Mouse (Mus musculus) thymus, postnatal 25 days (tissue): ENCODE results near the gene Zfp933.
"Not testable (repeated sequence)": the region's sequence is repeated elsewhere in the genome, so short reads cannot be mapped to it uniquely, and the experiment has no call there.

Experiments used
- DNase-seq: peaks from one replicate; pipeline ENCODE4 v3.0.0; 2022

The Zfp933 gene

DNA sequence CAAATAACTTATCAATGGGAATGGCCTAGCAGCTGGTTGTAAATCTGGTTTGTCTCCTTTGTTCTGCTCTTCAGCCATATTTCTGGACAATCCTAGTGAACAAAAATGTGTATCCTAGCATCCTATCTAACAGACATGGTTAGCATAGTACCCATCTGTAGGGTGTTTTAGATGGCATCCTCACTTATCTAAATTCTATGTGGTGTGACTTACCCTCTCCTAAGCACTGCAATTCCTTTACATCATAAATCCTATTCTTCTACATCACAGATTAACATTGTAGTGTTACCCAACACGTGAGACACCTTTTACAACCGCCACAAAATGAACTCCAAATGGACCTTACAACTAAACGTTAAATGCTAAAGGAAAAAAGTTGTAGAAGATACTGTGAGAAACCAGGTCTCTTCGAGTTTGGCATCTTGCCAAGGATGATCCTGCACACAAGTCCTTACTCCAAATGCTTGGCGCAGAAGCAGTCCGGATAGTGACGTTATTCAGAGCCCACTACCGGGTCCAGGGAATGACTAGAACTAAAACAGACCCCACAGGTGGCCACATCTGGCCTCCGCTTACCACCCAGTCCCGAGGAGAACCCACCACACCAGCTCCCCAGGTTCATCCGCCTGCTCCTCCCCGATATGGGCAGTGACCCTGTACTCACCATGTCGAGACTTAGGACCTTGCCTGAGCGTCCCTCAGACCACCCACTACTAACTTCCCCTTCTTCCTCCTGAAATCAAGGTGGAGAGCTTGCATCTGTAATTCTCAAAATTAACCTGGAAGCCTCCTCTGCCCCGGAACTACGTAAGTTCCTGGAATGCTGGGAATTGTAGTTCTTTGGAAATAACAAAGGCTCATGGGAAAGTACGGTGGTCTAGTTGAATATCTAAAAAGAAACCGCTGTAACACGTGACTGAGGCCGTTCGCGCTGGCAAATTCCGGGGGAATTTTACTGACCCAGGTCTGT, at the start of gene Zfp933:
Gene Zfp933, minus strand, starts transcription at position 753 of the 970 bp plus-strand sequence.
- DNase-seq = peak; percentile 51

DNA sequence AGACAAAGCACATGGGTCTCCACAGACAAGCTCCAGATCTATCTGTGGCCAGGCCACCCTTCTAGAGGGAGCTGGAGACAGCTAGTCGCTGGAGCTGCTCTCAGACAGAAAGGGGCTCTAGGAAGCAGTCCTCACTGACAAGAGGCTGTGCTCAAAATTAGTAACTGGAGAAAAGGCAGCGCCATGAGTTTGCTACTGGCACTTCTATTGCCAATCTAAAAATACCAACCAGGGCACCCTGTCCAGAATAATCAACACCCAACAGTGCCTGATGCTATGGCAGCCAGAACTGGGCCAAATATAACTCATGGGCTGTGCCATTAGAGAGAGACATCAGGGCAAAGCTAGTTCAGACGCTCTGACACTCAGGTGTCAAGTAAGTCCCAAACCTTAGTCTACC, 49.2 kb upstream of the Zfp933 start:
- DNase-seq = no peak

DNA sequence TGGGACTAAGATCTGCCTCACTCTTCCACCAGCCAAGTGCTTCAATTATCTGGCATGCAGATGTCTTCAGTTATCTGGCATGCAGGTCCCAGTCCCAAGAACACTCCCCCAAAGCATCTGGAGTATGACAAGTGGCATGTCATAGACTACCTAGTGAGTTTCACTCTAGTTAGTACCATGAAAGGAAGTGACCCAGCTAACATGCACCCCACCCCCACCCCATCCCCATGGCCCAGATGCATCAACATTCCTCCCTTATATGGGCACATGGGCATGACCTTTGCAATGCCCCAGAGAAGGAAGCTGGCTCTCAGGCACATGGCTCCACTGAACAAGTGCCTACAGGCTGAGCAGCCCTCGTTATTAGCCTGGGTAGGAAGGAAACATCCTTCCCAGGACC, 48.2 kb upstream of the Zfp933 start:
- no peak for DNase-seq

DNA sequence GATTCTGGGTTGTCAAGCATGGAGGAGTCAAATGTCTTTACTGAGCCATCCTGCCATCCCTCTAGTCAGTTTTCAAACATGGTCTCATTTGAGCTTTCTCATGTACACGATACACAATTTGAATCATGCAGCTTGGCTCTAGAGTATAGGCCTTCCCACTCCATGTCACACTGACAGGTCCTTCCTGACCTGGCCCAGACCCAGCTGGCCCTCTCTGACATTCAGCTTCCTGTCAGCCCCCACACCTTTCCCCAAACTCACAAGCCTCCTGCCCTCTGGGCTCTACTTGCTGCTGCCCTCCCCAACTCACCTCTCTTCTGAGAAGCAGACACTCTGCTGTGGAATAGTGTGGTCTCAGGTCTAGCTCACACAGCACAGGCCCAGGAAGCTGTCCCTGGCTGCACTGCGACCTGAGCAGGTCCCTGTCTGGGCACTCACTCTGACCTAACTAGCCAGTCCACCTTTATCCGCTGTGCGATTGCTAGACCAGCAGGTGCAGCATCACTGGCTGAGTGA, 47.7 kb upstream of the Zfp933 start:
- DNase-seq = no peak

DNA sequence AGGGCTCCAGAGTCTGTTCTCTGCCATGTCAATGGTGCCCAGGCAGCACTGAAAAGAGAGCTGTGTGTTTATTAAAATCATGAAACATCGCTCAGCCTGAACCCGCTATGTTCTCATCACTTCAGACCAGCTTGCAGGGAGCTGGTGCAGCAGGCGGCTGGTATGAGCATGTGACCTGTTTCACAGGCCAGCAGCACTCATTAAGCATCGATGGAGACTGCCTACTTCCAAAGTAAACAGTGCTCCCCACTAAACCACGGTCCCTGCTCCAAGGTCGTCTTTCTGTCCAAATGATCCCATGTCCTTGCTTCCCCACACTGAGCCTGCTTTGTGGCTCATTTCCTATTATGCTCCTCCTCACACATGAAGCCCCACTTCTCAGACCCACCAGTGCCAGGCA, 42.2 kb upstream of the Zfp933 start:
- DNase-seq = no peak

DNA sequence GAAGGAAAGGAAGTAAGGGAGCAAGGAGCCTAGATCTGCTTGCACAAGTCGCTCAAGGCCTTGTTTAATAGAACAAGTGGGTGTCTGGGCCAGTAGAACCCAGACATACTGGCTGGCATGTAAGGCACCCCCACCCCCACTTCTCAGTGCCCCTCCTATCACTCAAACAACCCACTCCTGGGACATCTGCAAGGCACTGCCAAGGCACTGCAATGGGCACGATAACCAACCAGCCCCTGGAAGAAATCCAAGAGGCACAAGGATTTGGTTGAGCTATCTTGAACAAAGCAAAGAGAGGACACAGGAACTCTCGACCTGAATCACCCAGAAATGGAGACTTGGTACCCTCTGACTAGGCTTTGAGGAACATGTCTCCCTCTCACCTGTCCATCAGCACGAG, 40.1 kb upstream of the Zfp933 start:
- DNase-seq = no peak

DNA sequence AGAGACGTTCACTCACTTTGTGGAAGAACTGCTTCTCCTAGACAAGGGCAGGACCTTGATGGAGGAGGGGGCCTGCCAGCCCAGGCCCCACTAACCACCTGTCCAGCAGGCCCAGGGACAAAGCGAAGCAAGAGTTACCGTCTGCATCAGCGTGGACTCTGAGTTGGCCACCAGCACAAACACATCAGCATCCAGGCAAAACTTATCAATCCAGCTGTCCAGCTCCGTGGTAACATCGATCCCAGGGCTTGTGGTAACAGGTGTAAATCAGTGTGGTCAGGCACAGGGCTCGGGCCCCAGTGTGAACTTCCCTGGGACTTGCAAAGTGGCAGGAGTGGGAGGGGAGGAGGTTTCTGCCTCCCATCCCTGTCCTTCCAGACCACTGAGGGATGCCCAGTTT, 39.1 kb upstream of the Zfp933 start:
- no peak for DNase-seq

DNA sequence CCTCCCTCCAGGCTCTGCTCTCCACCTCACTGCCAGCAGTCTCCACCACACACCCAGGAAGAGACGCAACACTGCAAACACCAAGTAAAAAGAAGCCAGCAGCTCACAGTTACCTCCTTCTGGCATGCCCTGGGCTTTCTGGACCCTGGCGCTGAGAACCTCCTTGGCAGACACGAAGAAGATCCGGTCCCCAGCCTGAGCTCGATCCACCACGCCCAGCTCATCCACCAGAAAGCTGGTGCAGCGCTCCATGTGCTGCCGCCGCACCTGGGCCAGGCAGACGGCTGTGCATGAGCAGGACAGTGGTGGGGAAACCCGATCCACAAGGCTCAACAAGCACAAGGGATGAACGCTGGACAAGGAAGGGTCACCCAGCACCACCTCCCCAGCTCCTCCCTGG, 38.0 kb upstream of the Zfp933 start:
- no peak for DNase-seq

DNA sequence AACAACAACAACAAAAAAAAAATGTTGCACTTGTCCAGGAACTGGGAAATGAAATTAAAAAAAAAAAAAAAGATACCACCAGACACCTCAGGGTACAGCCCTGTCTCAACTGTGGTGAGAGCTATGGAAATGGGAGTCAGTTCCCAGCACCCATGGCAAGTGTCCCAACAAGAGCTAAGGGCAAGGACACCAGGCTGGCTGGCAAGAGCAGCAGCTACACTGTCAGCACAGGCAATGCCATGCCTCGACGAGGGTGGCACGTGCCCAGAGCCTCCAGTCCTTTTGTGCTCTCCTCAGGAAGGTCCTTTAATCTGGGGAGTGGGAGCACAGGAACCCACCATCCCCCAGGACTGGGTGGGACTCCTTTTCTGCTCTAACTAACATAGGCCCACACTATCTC, 36.0 kb upstream of the Zfp933 start:
- no peak for DNase-seq

DNA sequence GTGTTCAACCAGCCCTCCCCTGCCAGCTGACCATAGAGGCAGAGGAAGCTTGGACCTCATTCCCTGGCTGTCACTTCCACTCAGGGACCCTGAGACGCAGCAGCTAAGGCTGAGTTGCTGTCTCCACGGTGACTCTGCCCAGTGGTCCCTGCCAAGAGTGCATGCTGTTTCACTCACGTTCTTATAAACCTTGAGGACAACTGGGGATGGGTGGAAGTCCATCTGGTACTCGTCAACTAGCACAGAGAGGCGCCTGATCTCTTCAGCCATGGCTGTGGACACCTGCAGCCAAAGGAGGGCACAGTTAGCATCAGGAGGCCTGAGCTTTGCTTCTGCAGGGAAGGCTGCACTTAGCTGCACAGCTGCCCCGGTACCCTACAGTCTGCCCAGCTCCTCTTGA, 34.9 kb upstream of the Zfp933 start:
- no peak for DNase-seq

DNA sequence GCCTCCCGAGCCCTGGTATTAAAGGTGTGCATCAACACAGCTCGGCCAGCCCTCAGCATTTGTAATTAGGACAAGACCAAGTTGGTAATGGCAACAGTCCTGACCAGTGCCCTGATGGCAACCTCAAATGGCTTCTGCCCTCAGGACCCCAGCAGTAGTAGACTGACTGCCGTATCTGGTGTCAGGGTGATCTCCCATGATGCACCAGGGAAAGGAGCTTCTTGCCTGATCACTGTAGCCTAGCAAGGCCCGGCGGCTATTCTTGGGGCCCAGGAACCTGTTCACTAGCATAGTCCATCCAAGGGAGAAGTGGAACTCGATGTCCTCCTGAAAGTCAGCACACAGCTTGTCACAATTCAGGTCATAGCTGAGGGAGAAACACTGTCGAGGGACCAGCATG, 33.6 kb upstream of the Zfp933 start:
- DNase-seq = no peak

DNA sequence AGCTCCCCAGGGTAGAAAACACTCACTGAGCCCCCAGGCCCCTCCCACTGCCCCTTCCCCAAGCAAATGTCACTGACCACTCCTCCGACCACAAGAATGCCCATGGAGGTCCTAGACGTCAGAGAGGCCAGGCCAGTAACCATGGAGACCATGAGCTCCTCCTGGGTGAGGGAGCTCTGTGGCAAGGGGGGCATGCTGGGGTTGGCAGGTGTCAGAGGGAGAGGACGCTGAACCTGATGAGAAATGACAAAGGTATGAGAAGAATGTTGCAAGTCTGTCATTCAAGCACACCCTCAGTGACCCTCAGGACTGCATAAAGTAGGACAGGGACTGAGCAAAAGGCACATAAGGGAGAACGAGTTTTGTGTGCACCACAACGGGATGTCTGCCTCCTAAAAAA, 31.7 kb upstream of the Zfp933 start:
- no peak for DNase-seq

DNA sequence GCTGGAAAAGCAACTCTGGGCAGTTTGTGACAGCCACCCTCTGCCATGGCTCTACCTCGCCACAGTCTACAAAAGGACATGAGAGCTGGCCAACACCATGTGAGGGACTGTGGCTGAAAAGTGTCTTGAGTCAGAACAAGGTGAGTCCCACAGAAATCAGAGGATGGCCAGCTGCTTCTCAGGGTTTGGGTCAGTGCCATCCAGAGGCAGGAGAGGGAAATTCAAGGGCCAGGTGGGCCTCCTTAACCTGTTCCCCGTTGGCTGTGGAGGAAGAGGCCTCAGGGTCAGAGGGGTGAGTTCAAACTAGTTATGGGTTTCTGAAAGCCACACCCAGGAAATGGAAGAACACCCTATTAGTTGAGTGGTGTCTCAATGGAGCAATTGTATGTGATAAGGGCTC, 31.3 kb upstream of the Zfp933 start:
- no peak for DNase-seq

DNA sequence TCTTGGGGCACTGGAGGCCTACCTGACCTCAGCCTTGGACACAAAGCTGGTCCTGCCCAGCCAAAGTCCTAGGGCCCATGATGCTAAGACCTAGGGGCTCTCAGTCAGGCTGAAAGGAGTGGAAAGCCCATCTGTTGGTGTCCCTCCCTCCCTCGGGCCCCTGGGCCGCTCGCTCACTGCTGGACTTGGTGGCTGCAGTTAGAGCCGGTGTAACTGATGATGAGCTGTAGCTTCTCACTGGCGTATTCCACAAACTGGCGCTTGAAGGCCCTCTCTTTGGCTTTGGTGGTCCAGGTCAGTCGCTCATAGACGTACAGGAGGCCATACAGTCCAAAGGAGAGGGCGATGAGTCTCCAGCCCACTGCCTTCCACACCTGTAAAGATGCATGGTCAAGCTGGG, 30.4 kb upstream of the Zfp933 start:
- no peak for DNase-seq

DNA sequence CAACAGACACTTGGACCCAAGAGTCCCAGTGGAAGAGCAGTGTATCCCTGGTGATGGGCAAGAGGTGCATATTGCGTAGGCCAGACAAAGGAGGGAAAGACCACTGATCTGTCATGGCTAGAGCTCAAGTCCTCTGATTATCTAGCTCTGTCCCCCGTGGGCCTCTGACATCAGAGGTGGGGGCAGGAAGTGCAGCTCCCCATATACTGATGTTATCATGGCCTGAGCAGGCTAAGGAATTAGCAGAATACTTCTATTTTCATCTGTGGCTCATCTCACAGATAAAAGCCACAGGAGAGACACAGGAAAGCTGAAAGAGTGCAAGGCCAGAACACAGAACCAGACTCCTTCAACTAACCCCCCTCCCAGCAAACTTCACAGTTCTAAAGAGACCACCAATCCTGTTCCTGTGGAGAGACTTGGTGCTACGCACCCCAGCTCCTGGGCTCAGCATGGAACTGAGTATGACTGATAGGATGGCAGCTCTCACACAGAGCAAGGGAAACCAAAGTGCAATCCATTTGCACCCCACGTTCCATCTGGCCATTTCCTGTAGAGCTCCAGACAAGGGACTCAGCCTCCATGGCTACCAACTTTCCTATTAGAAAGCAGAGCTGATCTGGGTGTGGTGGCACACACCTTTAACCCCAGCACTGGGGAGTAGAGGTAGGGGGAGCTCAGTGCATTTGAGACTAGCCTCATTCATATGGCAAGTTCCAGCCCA, 27.8 kb upstream of the Zfp933 start:
- DNase-seq = no peak

DNA sequence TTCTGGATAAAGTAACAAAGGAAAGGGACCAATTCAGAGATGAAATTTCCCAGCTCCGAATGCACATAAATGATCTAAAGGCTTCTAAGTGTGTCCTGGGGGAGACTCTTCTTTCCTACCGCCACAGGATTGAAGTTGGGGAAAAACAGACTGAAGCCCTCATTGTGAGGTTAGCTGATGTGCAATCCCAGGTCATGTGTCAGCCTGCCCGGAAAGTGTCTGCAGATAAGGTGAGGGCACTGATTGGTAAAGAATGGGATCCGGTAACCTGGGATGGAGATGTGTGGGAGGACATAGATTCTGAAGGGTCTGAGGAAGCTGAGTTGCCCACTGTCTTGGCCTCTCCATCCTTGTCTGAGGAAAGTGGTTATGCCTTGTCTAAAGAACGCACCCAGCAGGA, 21.1 kb upstream of the Zfp933 start:
- no peak for DNase-seq

DNA sequence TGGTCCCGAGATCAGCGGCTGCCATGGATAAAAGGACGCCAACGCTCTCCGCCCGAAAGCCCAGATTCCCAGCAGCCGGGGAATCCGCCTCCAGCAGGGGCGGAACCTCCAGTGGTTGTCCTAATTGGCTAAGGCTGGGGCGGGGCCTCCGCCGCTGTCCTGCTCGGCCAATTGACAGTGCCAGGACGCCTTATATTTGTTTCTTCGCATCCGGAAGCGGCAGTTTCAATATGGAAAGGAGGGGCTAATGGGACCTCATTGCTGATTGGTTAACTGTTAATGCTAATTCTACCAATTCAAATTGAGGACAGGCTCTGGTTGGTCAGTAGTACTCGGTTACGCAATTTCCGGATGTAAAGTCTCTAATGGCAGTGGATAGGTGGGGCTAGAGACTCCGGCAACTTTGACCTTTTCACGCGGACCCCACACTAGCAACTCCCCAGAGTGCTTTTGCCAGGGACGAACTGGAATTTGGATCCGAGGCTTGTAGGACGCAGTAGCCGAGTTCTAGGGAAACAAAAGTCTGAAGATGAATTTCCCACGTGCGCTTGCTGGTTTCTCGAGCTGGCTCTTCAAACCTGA, 20.4 kb upstream of the Zfp933 start, which contains the start of the genes Miip and Fv1:
Gene Miip, minus strand, starts transcription at position 367 of the 582 bp plus-strand sequence.
Gene Fv1, plus strand, starts transcription at position 530 of the 582 bp plus-strand sequence.
- peak; percentile 90 for DNase-seq

DNA sequence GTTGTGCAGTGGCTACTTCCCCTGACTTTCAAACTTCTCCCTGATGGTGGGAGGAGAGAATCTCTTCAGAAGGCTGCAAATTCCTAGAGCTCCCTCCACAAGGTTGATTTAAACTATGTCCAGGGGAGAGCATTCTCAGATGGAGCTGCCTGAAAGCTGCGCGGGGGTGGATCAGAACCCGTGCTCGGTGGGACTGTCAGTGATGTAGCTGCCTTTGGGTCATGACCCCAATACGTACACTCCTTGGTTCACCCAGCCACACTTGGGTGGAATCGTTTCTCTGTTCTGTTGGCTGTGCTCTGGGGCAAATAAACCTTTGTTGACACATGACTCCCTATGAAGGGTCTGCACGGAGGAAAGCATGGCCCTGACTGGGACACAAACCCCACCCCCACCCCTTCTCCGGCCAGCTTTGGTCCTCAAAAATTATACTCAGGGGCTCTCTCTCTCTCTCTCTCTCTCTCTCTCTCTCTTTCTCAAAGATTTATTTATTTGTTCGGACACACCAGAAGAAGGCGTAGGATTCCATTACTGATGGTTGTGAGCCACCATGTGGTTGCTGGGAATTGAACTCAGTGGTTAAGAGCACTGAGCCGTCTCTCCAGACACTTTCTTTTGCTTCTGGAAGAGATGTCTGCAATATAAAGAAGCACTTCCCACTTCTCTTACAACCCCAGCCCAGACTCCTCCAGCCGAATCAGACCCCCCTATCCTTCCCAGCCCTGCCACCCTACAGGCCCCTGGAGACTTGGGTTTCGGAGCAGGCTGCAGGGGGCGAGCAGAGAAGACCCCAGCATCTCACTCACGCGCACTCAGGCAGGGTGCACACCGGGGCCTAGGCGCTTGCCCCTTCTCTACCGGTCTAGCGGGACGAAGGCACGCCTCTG, 19.6 kb upstream of the Zfp933 start:
- DNase-seq = no peak

DNA sequence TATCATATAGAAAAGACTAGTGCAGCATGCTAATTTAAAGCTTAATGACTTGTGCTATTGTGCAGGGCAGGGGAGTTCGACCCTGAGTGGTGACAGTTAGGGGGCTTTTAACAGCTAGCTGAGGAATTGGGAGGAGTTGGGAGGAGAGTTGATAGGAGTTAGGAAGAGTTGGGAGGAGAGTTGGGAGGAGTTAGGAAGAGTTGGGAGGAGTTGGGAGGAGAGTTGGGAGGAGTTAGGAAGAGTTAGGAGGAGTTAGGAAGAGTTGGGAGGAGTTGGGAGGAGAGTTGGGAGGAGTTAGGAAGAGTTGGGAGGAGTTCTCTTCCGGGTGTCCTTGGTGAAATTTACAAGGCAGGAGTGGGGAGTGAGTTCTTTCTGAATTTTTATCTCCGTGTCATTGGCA, 18.6 kb upstream of the Zfp933 start:
- not testable (repeated sequence) for DNase-seq

DNA sequence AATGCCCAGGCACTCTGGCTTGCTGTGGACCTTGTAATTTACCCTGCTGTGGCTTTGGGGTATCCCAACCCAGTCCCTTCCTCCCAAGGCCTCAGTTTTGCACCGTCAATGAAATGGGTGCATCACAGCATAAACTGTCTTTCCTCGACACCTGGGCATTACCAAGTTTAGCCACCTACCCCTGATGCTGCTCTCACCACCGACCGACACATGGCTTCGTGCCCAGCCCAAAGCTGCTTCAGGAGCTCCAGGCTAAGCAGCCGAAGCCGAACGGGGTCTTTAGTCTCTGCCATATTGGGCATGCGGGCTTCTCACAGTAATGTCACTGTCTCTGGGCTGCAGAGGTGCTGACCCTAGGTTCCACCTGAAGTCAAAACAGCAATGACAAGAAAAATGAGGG, 17.9 kb upstream of the Zfp933 start:
- DNase-seq = no peak

DNA sequence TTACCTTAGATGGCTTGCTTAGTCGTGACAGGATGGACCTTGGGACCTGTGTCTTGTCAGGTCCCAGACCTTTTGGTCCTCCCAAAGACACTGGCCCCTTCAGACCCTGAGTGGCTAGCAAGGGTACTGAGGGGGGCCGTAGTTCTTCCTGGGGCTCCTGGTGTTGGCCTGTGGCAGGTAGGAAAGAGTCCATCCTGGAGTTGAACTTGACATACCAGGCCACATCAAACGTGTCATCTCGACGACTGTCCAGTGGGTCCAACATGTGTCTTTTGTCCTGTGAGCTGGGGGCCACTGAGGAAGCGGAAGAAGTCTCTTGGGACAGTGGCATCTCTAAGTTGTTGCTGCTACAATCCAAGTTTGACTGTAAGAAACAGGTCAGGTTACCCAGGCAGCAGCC, 17.5 kb upstream of the Zfp933 start:
- no peak for DNase-seq

DNA sequence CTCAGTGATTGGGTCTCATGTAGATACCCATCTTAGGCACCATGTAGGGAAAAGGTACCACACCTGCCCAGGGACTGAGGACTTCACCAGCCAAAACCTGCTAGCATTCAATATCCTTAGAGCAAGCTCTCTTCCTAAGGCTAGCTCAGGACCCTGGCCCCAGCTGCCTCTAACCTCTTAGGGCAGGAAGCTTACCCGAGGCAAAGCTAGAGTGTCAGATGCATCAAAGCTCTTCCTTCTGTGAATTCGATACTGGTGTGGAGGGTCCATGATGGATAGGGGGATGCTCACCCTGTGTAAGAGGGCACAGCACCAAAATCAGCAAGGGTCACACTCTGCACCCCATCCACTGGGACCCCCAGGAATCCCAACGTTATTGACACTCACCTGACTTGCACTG, 13.9 kb upstream of the Zfp933 start:
- no peak for DNase-seq
